Mouse (Mus musculus) intestine, postnatal 0 days (tissue): ENCODE measurements around the gene H1f0. TPM values are rescaled to one million over a fixed set of nuclear protein-coding genes. Genes with fewer than 3 reads are reported as not detected.

ENCODE experiments used
- ATAC-seq: fragments of 200-750 bp; cut with Nextera tagmentation; 2 replicates; pipeline ENCODE4 v1.8.0; 2017; ENCODE audit warnings: mild to moderate bottlenecking, moderate TSS enrichment, moderate library complexity
- H3K27ac ChIP-seq: fragments of 300-500 bp; sonication (generic); 2 replicates; pipeline ENCODE4 v1.5.1; 2014; ENCODE audit warnings: mild to moderate bottlenecking, low read depth, low read length, moderate library complexity
- H3K27me3 ChIP-seq: fragments of 300-500 bp; sonication (generic); replicated peaks from 2 replicates; pipeline ENCODE4 v1.6.1; 2014; ENCODE audit warnings: low read length, mixed read lengths; ENCODE audit not compliant: control insufficient read depth, insufficient read depth
- H3K36me3 ChIP-seq: fragments of 300-500 bp; sonication (generic); 2 replicates; pipeline ENCODE4 v1.6.1; 2014; ENCODE audit warnings: mild to moderate bottlenecking, moderate library complexity; ENCODE audit not compliant: control insufficient read depth, insufficient read depth
- H3K4me1 ChIP-seq: fragments of 300-500 bp; sonication (generic); replicated peaks from 2 replicates; pipeline ENCODE4 v1.6.1; 2014; ENCODE audit warnings: antibody characterized with exemption, low read length, mixed read lengths; ENCODE audit not compliant: control insufficient read depth, insufficient read depth
- H3K4me2 ChIP-seq: fragments of 300-500 bp; sonication (generic); replicated peaks from 2 replicates; pipeline ENCODE4 v1.6.1; 2014; ENCODE audit warnings: low read depth, mild to moderate bottlenecking, moderate library complexity
- H3K4me3 ChIP-seq: fragments of 300-500 bp; sonication (generic); 2 replicates; pipeline ENCODE4 v1.5.1; 2014; ENCODE audit warnings: low read depth, low read length
- H3K9ac ChIP-seq: fragments of 300-500 bp; sonication (generic); 2 replicates; pipeline ENCODE4 v1.6.1; 2014; ENCODE audit warnings: mild to moderate bottlenecking, low read depth, low read length
- H3K9me3 ChIP-seq: fragments of 300-500 bp; sonication (generic); 2 replicates; pipeline ENCODE4 v1.6.1; 2016; ENCODE audit warnings: mixed run types; ENCODE audit not compliant: control insufficient read depth
- CTCF ChIP-seq: sonication (generic); IDR thresholded peaks from 2 replicates; pipeline ENCODE4 v1.5.1; 2016; ENCODE audit warnings: low read depth, mild to moderate bottlenecking, control low read depth, antibody characterized with exemption, moderate library complexity
- WGBS: fragments of 180-500 bp; shearing (Covaris S2); extraction: QIAGEN DNeasy Blood & Tissue Kit; methylation state at CpG from one replicate; pipeline ENCODE4 v1.1.7; 2014; 5-methylcytosine and 5-hydroxymethylcytosine counted together
- polyA plus RNA-seq: library from polyadenylated mRNA; unstranded; fragments of >200 nt; fragmentation: Nextera tagmentation; extraction: Ambion mirVana; gene quantifications from 2 replicates; pipeline ENCODE4 v1.2.1, GENCODE M21; 2015

H1f0 gene
- polyA plus RNA-seq, result 298 and 319 TPM in 2 replicates

- no peaks in the 10 kb centered on the region for H3K27me3 ChIP-seq
- H3K4me1 ChIP-seq, result 0 out of 2 replicates have a peak, but pooled peaks cover 2% of the 10 kb centered on the region
- H3K36me3 ChIP-seq, result no peaks in the 10 kb centered on the region
- under 1% methylated on average over 52 of the region's 58 CpGs for WGBS
- H3K4me3 ChIP-seq, result peak within 1 kb of the TSS; percentile 84
- peak within 1 kb of the TSS; percentile 98 for H3K27ac ChIP-seq
- no peaks in the 10 kb centered on the region for H3K9me3 ChIP-seq
- TF ChIP-seq CTCF, result no peak
- H3K4me2 ChIP-seq, result peak within 1 kb of the TSS; percentile 75
- peak; percentile 75 for ATAC-seq
- H3K9ac ChIP-seq, result peak within 1 kb of the TSS; percentile 98
These were observed at the start of gene H1f0 for GRCm38 (mm10) chr15:79028237-79028738. Gene H1f0, plus strand, starts transcription at chr15:79028450.

GRCm38 (mm10) chr15:78978875-78979274 is 49.4 kb upstream of the H1f0 start:
- 9% methylated on average over 4 of the region's 4 CpGs for WGBS
- no peak overlapping the region; the same call in 1 of the 2 replicates for H3K27ac ChIP-seq
- H3K9me3 ChIP-seq, result no peaks in the 10 kb centered on the region
- no peaks in the 10 kb centered on the region for H3K27me3 ChIP-seq
- no peak overlapping the region for H3K4me3 ChIP-seq
- 0 out of 2 replicates have a peak overlapping the region, but pooled peaks have one; percentile 11 for H3K9ac ChIP-seq
- ATAC-seq, result 0 out of 2 replicates have a peak, but pooled peaks have one; percentile 17
- H3K4me2 ChIP-seq, result 0 out of 2 replicates have a peak overlapping the region, but pooled peaks have one; percentile 17
- H3K4me1 ChIP-seq, result peaks cover 9% of the 10 kb centered on the region; the same call in 1 of the 2 replicates
- no peak for TF ChIP-seq CTCF
- no peaks in the 10 kb centered on the region for H3K36me3 ChIP-seq

GRCm38 (mm10) chr15:78980084-78980483 is 48.2 kb upstream of the H1f0 start:
- H3K4me3 ChIP-seq, result no peak overlapping the region
- H3K36me3 ChIP-seq, result no peaks in the 10 kb centered on the region; the same call in 1 of the 2 replicates
- H3K4me2 ChIP-seq, result no peak overlapping the region
- ATAC-seq, result no peak
- H3K9ac ChIP-seq, result no peak overlapping the region
- H3K4me1 ChIP-seq, result peaks cover 9% of the 10 kb centered on the region; the same call in 1 of the 2 replicates
- H3K27ac ChIP-seq, result no peak overlapping the region
- no peaks in the 10 kb centered on the region for H3K27me3 ChIP-seq
- H3K9me3 ChIP-seq, result no peaks in the 10 kb centered on the region
- no peak for TF ChIP-seq CTCF
- WGBS, result 92% methylated on average over 4 of the region's 4 CpGs

GRCm38 (mm10) chr15:78982658-78983435 is 45.4 kb upstream of the H1f0 start:
- Histone ChIP-seq H3K27ac (peak overlapping the region; percentile 97), H3K27me3 (no peaks in the 10 kb centered on the region), H3K4me1 (peaks cover 9% of the 10 kb centered on the region; the same call in 1 of the 2 replicates), H3K4me2 (peak overlapping the region; percentile 88), H3K4me3 (peak overlapping the region; percentile 96), H3K36me3 (peaks cover 8% of the 10 kb centered on the region; the same call in 1 of the 2 replicates), H3K9me3 (no peaks in the 10 kb centered on the region), H3K9ac (peak overlapping the region; percentile 93)
- under 1% methylated on average over 52 of the region's 67 CpGs for WGBS
- TF ChIP-seq CTCF, result no peak
- peak; percentile 88 for ATAC-seq

- 1% methylated on average over 21 of the region's 21 CpGs for WGBS
- peak; percentile 40 for ATAC-seq
These were observed 44.6 kb upstream of the H1f0 start for GRCm38 (mm10) chr15:78983436-78984285.

More at GRCm38 (mm10) chr15:78983436-78984285, 44.6 kb upstream of the H1f0 start:
- peaks cover 6% of the 10 kb centered on the region; the same call in 1 of the 2 replicates for H3K4me1 ChIP-seq
- peak overlapping the region; percentile 88 for H3K4me2 ChIP-seq
- peak overlapping the region; percentile 97 for H3K27ac ChIP-seq
- H3K27me3 ChIP-seq, result no peaks in the 10 kb centered on the region
- peak overlapping the region; percentile 96 for H3K4me3 ChIP-seq
- peaks cover 17% of the 10 kb centered on the region for H3K36me3 ChIP-seq
- peak overlapping the region; percentile 93 for H3K9ac ChIP-seq
- no peaks in the 10 kb centered on the region for H3K9me3 ChIP-seq
- no peak for TF ChIP-seq CTCF
